8 mouse cellular contexts compared by ENCODE assay signal in genomic region chr11:97985727-97986677, GRCm38 (mm10). TPM values are rescaled to one million over a fixed set of nuclear protein-coding genes. Genes with fewer than 3 reads are reported as not detected.
DNase-seq lines count a peak whose midpoint lies in the region; ATAC-seq and TF ChIP-seq lines count a peak whose summit lies in the region.

TSS of gene Plxdc1 (minus strand) at chr11:97986444.

- peak within 1 kb of the TSS; percentile 91 for H3K4me2 ChIP-seq in embryonic facial prominence, embryonic 14.5 days (ENCODE audit: low read depth, low read length)
- H3K4me2 ChIP-seq in hindbrain, embryonic 15.5 days: peak within 1 kb of the TSS; percentile 87
- H3K4me2 ChIP-seq in liver, postnatal 0 days (ENCODE audit: low read depth, low read length): peak within 1 kb of the TSS; percentile 94

- ATAC-seq in embryonic facial prominence, embryonic 14.5 days (ENCODE audit: low read depth): no peak
- ATAC-seq in hindbrain, embryonic 15.5 days (ENCODE audit: low FRiP score, low read depth): no peak
- no peak for ATAC-seq in liver, postnatal 0 days

- intact Hi-C loops in gastrocnemius, postnatal 14 days (cut with DNase I; ENCODE audit: low total_unique reads): no loop called here

- H3K9ac ChIP-seq in ES-E14 (ENCODE audit: insufficient read depth, low read depth, low read length, poor library complexity, severe bottlenecking): peak within 1 kb of the TSS; percentile 70
- H3K9ac ChIP-seq in embryonic facial prominence, embryonic 14.5 days (ENCODE audit: low read depth, low read length): peak within 1 kb of the TSS; percentile 67
- peak within 1 kb of the TSS; percentile 33 for H3K9ac ChIP-seq in hindbrain, embryonic 15.5 days
- peak within 1 kb of the TSS; percentile 48 for H3K9ac ChIP-seq in liver, postnatal 0 days (replicated peaks)

- peaks cover 0 to 25% of the 10 kb centered on the region in 2 experiments; a peak in 2 of 4 replicates for H3K4me1 ChIP-seq in ES-E14 (ENCODE audit: control insufficient read depth in 2 of 2, insufficient read depth in 2 of 2, low read length in 2 of 2, poor library complexity in 1 of 2)
- H3K4me1 ChIP-seq in embryonic facial prominence, embryonic 14.5 days (ENCODE audit: control insufficient read depth, insufficient read depth, low read length): 0 out of 2 replicates have a peak, but pooled peaks cover 3% of the 10 kb centered on the region
- peaks cover 30% of the 10 kb centered on the region for H3K4me1 ChIP-seq in hindbrain, embryonic 15.5 days (replicated peaks)
- peaks cover 17% of the 10 kb centered on the region for H3K4me1 ChIP-seq in liver, postnatal 0 days (ENCODE audit: insufficient read depth)
- no peaks in the 10 kb centered on the region for H3K4me1 ChIP-seq in small intestine, adult 2 months (ENCODE audit: control insufficient read depth, insufficient read depth, insufficient read length, low read length)

- peak; percentile 58 for DNase-seq in gastrocnemius, postnatal 14 days
- no peak for DNase-seq in gastrocnemius, adult 8-10 months (ENCODE audit: low spot score in 2 of 2)
- no peak for DNase-seq in ES-E14 (ENCODE audit: low read depth, low spot score)
- DNase-seq in embryonic facial prominence, embryonic 14.5 days (ENCODE audit: low spot score): no peak
- no peak for DNase-seq in liver, postnatal 0 days
- no peak for DNase-seq in frontal cortex, postnatal 14 days (ENCODE audit: low spot score in 2 of 2)

- no peak for TF ChIP-seq CTCF in liver, postnatal 0 days (IDR thresholded peaks at IDR 0.05; ENCODE audit: low read depth)
- no peak for TF ChIP-seq CTCF in small intestine, adult 2 months (IDR thresholded peaks at IDR 0.05; ENCODE audit: extremely low read depth, insufficient read length, insufficient replicate concordance, low read depth, low read length)

- peaks cover 23% of the 10 kb centered on the region for H3K27me3 ChIP-seq in embryonic facial prominence, embryonic 14.5 days (replicated peaks; ENCODE audit: control insufficient read depth, insufficient read depth, low read length)
- H3K27me3 ChIP-seq in hindbrain, embryonic 15.5 days: peaks cover 24% of the 10 kb centered on the region
- H3K27me3 ChIP-seq in liver, postnatal 0 days (ENCODE audit: insufficient read depth, low read length): peaks cover 18% of the 10 kb centered on the region
- peaks cover 12% of the 10 kb centered on the region for H3K27me3 ChIP-seq in small intestine, adult 2 months (ENCODE audit: control insufficient read depth, insufficient read depth, low read length)

- no peaks in the 10 kb centered on the region for H3K9me3 ChIP-seq in ES-E14 (ENCODE audit: control insufficient read depth, insufficient read depth, low read depth, low read length)
- H3K9me3 ChIP-seq in embryonic facial prominence, embryonic 14.5 days (ENCODE audit: control insufficient read depth, low read length): no peaks in the 10 kb centered on the region
- no peaks in the 10 kb centered on the region for H3K9me3 ChIP-seq in hindbrain, embryonic 15.5 days
- H3K9me3 ChIP-seq in liver, postnatal 0 days (ENCODE audit: low read length): no peaks in the 10 kb centered on the region

- no peak for TF ChIP-seq EP300 in liver, postnatal 0 days (IDR thresholded peaks at IDR 0.05; ENCODE audit: low read depth)

- WGBS in embryonic facial prominence, embryonic 14.5 days: 5% methylated on average over 31 of the region's 74 CpGs
- 2% methylated on average over 67 of the region's 74 CpGs for WGBS in hindbrain, embryonic 15.5 days
- WGBS in liver, postnatal 0 days (ENCODE audit: insufficient replicate concordance): 3% methylated on average over 56 of the region's 74 CpGs
- 4% methylated on average over 61 of the region's 74 CpGs for WGBS in small intestine, adult 2 months

- H3K4me3 ChIP-seq in ES-E14 (ENCODE audit: insufficient read depth in 1 of 2, low read depth in 1 of 2, low read length in 2 of 2, poor library complexity in 1 of 2, severe bottlenecking in 1 of 2): peak within 1 kb of the TSS; percentile 84 to 90
- H3K4me3 ChIP-seq in embryonic facial prominence, embryonic 14.5 days (ENCODE audit: low read depth, low read length): peak within 1 kb of the TSS; percentile 94
- peak within 1 kb of the TSS; percentile 77 for H3K4me3 ChIP-seq in hindbrain, embryonic 15.5 days
- H3K4me3 ChIP-seq in liver, postnatal 0 days (ENCODE audit: low read depth, low read length): peak within 1 kb of the TSS; percentile 94
- peak within 1 kb of the TSS; percentile 77 for H3K4me3 ChIP-seq in small intestine, adult 2 months (ENCODE audit: low read depth, low read length)

- TF ChIP-seq POLR2A in small intestine, adult 2 months (IDR thresholded peaks at IDR 0.05; ENCODE audit: low read depth, low read length): no peak

- no peaks in the 10 kb centered on the region for H3K36me3 ChIP-seq in ES-E14 (ENCODE audit: control insufficient read depth, insufficient read depth, low read length, poor library complexity, severe bottlenecking)
- no peaks in the 10 kb centered on the region for H3K36me3 ChIP-seq in embryonic facial prominence, embryonic 14.5 days (ENCODE audit: control insufficient read depth, insufficient read depth, low read length)
- no peaks in the 10 kb centered on the region for H3K36me3 ChIP-seq in hindbrain, embryonic 15.5 days
- no peaks in the 10 kb centered on the region for H3K36me3 ChIP-seq in liver, postnatal 0 days (replicated peaks; ENCODE audit: insufficient read depth, low read length)
- H3K36me3 ChIP-seq in small intestine, adult 2 months (ENCODE audit: control insufficient read depth, insufficient read depth, low read length): no peaks in the 10 kb centered on the region

- in situ Hi-C loops in ES-E14 (cut with MboI; ENCODE audit: low sequenced_read_pairs in 2 of 2, unreplicated experiment in 2 of 2): loop anchor here in 1 of 2 experiments (5.0 kb wide), 1 partner anchor 84 kb away; no protein-coding TSS in a partner anchor

- H3K27ac ChIP-seq in ES-E14 (ENCODE audit: insufficient read depth, low read depth, low read length, poor library complexity, severe bottlenecking): no peak within 1 kb of the TSS
- no peak within 1 kb of the TSS for H3K27ac ChIP-seq in embryonic facial prominence, embryonic 14.5 days (replicated peaks; ENCODE audit: low read depth, low read length)
- peak within 1 kb of the TSS; percentile 82; the same call in 1 of the 2 replicates for H3K27ac ChIP-seq in hindbrain, embryonic 15.5 days (replicated peaks)
- H3K27ac ChIP-seq in liver, postnatal 0 days (ENCODE audit: low read depth): no peak within 1 kb of the TSS
- no peak within 1 kb of the TSS for H3K27ac ChIP-seq in small intestine, adult 2 months (ENCODE audit: insufficient read depth, low read depth, low read length)

TF ChIP-seq in ES-E14, 5 proteins besides CTCF, POLR2A, EP300 and RAD21:
- no peak for TF ChIP-seq MAFK (IDR thresholded peaks at IDR 0.05; ENCODE audit: insufficient read depth, low read depth, low read length)
- TF ChIP-seq ZNF384 (IDR thresholded peaks at IDR 0.05; ENCODE audit: low read depth, low read length): no peak

RNA-seq across cellular contexts. Expression of gene Plxdc1, which starts in this region (rescaled TPM):
- 1 to 10 TPM; 6.2 to 8.0 TPM for total RNA-seq in gastrocnemius, postnatal 14 days (2021)
- 1 to 10 TPM; 1.3 to 3.4 (median 1.9) TPM for total RNA-seq in gastrocnemius, adult 8-10 months (2022)
- 2.5 and 4.3 TPM in 2 replicates for total RNA-seq in ES-E14 (2012; rRNA removed)
- polyA plus RNA-seq in embryonic facial prominence, embryonic 14.5 days (2014; fragmentation: Nextera tagmentation; extraction: Ambion mirVana): 1.6 and 2.0 TPM in 2 replicates
- 1.4 and 1.5 TPM in 2 replicates for polyA plus RNA-seq in hindbrain, embryonic 15.5 days (2015; fragmentation: Nextera tagmentation; extraction: Ambion mirVana)
- polyA plus RNA-seq in liver, postnatal 0 days (2015; fragmentation: Nextera tagmentation; extraction: Ambion mirVana): 0.75 TPM in 2 replicates
- 1.1 and 1.6 TPM in 2 replicates for polyA plus RNA-seq in small intestine, adult 2 months (2012; rRNA removed)
